Mouse (Mus musculus): ENCODE measurements around the gene Gm9736. TPM values are rescaled to one million over a fixed set of nuclear protein-coding genes. Genes with fewer than 3 reads are reported as not detected.
"Not testable (repeated sequence)": the region's sequence is repeated elsewhere in the genome, so short reads cannot be mapped to it uniquely, and the experiment has no call there.

Gm9736 gene
- not detected in 2 replicates for total RNA-seq (2014; fragmentation: Nextera tagmentation)
- not detected in 2 replicates for total RNA-seq (2017)

GRCm38 (mm10) chr10:77751254-77751653 is at the start of gene Gm9736:
TSS of gene Gm9736 (minus strand) at chr10:77751354.
- not testable (repeated sequence) for ATAC-seq (replicated peaks; ENCODE audit: low FRiP score, low TSS enrichment, poor library complexity, severe bottlenecking)

GRCm38 (mm10) chr10:77798921-77799508 is 47.9 kb upstream of the Gm9736 start, which contains the start of gene Gm19668:
TSS of gene Gm19668 (minus strand) at chr10:77799133.
- no peak for ATAC-seq (replicated peaks; ENCODE audit: low FRiP score, low TSS enrichment, poor library complexity, severe bottlenecking)

- ATAC-seq (replicated peaks; ENCODE audit: low FRiP score, low TSS enrichment, poor library complexity, severe bottlenecking), result not testable (repeated sequence)
Observed at GRCm38 (mm10) chr10:77798164-77798920, 47.2 kb upstream of the Gm9736 start.

- no peak for ATAC-seq (replicated peaks; ENCODE audit: low FRiP score, low TSS enrichment, poor library complexity, severe bottlenecking)
Observed at GRCm38 (mm10) chr10:77797677-77798076, 46.5 kb upstream of the Gm9736 start.

- no peak for ATAC-seq (replicated peaks; ENCODE audit: low FRiP score, low TSS enrichment, poor library complexity, severe bottlenecking)
Observed at GRCm38 (mm10) chr10:77794976-77795375, 43.8 kb upstream of the Gm9736 start, which contains the start of gene Gm9639. TSS of gene Gm9639 (minus strand) at chr10:77795076.

GRCm38 (mm10) chr10:77788621-77789020 is 37.5 kb upstream of the Gm9736 start:
- no peak for ATAC-seq (replicated peaks; ENCODE audit: low FRiP score, low TSS enrichment, poor library complexity, severe bottlenecking)

GRCm38 (mm10) chr10:77787876-77788275 is 36.7 kb upstream of the Gm9736 start, which contains the start of gene Gm7137:
TSS of gene Gm7137 (minus strand) at chr10:77788200.
- not testable (repeated sequence) for ATAC-seq (replicated peaks; ENCODE audit: low FRiP score, low TSS enrichment, poor library complexity, severe bottlenecking)

GRCm38 (mm10) chr10:77783396-77783795 is 32.2 kb upstream of the Gm9736 start:
- not testable (repeated sequence) for ATAC-seq (replicated peaks; ENCODE audit: low FRiP score, low TSS enrichment, poor library complexity, severe bottlenecking)

GRCm38 (mm10) chr10:77782442-77782841 is 31.3 kb upstream of the Gm9736 start, which contains the start of gene Gm3250:
TSS of gene Gm3250 (minus strand) at chr10:77782542.
- ATAC-seq (replicated peaks; ENCODE audit: low FRiP score, low TSS enrichment, poor library complexity, severe bottlenecking), result not testable (repeated sequence)

GRCm38 (mm10) chr10:77776844-77777243 is 25.7 kb upstream of the Gm9736 start, which contains the start of gene Gm7138:
TSS of gene Gm7138 (minus strand) at chr10:77776944.
- ATAC-seq (replicated peaks; ENCODE audit: low FRiP score, low TSS enrichment, poor library complexity, severe bottlenecking), result not testable (repeated sequence)

GRCm38 (mm10) chr10:77772142-77772541 is 21.0 kb upstream of the Gm9736 start:
- ATAC-seq (replicated peaks; ENCODE audit: low FRiP score, low TSS enrichment, poor library complexity, severe bottlenecking), result not testable (repeated sequence)

GRCm38 (mm10) chr10:77771225-77771624 is 20.1 kb upstream of the Gm9736 start, which contains the start of gene Gm3238:
TSS of gene Gm3238 (minus strand) at chr10:77771325.
- ATAC-seq (replicated peaks; ENCODE audit: low FRiP score, low TSS enrichment, poor library complexity, severe bottlenecking), result not testable (repeated sequence)

GRCm38 (mm10) chr10:77769727-77770126 is 18.6 kb upstream of the Gm9736 start:
- ATAC-seq (replicated peaks; ENCODE audit: low FRiP score, low TSS enrichment, poor library complexity, severe bottlenecking), result no peak

- ATAC-seq (replicated peaks; ENCODE audit: low FRiP score, low TSS enrichment, poor library complexity, severe bottlenecking), result not testable (repeated sequence)
Observed at GRCm38 (mm10) chr10:77759582-77759981, 8.4 kb upstream of the Gm9736 start, which contains the start of gene Gm3233. TSS of gene Gm3233 (minus strand) at chr10:77759682.

GRCm38 (mm10) chr10:77753448-77753847 is 2.3 kb upstream of the Gm9736 start:
- ATAC-seq (replicated peaks; ENCODE audit: low FRiP score, low TSS enrichment, poor library complexity, severe bottlenecking), result no peak

GRCm38 (mm10) chr10:77752312-77752711 is 1.2 kb upstream of the Gm9736 start:
- ATAC-seq (replicated peaks; ENCODE audit: low FRiP score, low TSS enrichment, poor library complexity, severe bottlenecking), result not testable (repeated sequence)

- not testable (repeated sequence) for ATAC-seq (replicated peaks; ENCODE audit: low FRiP score, low TSS enrichment, poor library complexity, severe bottlenecking)
Observed at GRCm38 (mm10) chr10:77750686-77751085, 468 bp downstream of the Gm9736 start.

GRCm38 (mm10) chr10:77741924-77742688 is 9.0 kb downstream of the Gm9736 start, which contains the start of gene Gm18596:
TSS of gene Gm18596 (minus strand) at chr10:77742638.
- not testable (repeated sequence) for ATAC-seq (replicated peaks; ENCODE audit: low FRiP score, low TSS enrichment, poor library complexity, severe bottlenecking)

GRCm38 (mm10) chr10:77738929-77739328 is 12.2 kb downstream of the Gm9736 start:
- ATAC-seq (replicated peaks; ENCODE audit: low FRiP score, low TSS enrichment, poor library complexity, severe bottlenecking), result no peak
